Mouse (Mus musculus) cortical plate, adult 2 months (tissue): Measurements from ENCODE around the gene Ier5l.

Experiments
- CTCF ChIP-seq: fragments of 200-500 bp; IDR thresholded peaks from 2 replicates; pipeline ENCODE4 v1.5.1; 2011; ENCODE audit warnings: mild to moderate bottlenecking, control low read depth, low read length; ENCODE audit not compliant: insufficient read depth; ENCODE audit errors: extremely low read depth
- POLR2A ChIP-seq: fragments of 200-500 bp; IDR thresholded peaks from 2 replicates; pipeline ENCODE4 v1.6.1; 2011; ENCODE audit warnings: mild to moderate bottlenecking, low read length, control low read depth; ENCODE audit not compliant: insufficient read depth; ENCODE audit errors: extremely low read depth

DNA sequence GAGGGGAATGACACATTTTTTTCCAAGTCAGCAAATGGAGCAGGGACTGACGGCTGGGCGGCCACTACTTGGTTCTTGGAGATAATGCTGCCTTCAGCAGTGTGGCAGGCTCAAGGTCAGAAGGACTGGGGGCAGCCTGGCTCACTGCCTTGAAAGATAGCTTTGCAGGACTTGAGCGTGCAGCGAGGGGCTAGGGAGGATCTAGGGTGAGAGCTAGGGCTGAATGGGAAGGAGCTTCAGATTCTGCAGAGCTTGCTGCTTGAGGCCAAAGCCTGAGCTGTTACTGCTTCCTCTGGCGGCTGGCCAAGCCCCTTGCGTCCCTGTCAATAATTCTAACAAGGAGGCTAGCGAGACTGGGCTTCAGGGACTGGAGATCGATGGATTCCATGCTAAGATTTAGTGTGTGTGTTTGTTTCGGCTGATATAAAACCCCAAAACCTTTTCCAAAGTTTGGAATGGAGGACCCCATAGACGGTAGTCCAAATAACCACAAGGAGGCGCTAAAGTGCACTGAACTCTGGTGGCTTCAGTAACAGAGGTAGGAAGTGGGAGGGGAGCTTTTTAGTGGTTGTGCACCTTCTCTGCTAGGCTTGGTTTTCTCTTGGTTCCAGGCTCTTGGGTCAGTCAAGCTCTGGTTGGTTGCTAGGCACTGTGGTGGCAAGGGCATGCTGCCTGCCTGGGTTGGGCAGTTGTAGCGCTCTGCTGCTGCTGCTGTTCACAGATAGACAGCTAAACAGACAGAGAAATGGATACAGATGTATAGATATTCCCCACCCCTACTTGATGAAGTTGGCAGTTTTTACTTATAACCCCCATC is 33.1 kb downstream of the Ier5l start:
- TF ChIP-seq CTCF (peak; percentile 69), POLR2A (0 out of 2 replicates have a peak, but pooled peaks have one; percentile 51)
